Mouse (Mus musculus) right cerebral cortex, postnatal 10 days (tissue): Measurements from ENCODE around the gene Zfp120.
"Not testable (repeated sequence)": the region's sequence is repeated elsewhere in the genome, so short reads cannot be mapped to it uniquely, and the experiment has no call there.

Experiments
- DNase-seq, 2 experiments: peaks; one replicate each; pipeline ENCODE4 v3.0.0; 2021; ENCODE audit warnings: low spot score in 2 of 2

Zfp120 gene

DNA sequence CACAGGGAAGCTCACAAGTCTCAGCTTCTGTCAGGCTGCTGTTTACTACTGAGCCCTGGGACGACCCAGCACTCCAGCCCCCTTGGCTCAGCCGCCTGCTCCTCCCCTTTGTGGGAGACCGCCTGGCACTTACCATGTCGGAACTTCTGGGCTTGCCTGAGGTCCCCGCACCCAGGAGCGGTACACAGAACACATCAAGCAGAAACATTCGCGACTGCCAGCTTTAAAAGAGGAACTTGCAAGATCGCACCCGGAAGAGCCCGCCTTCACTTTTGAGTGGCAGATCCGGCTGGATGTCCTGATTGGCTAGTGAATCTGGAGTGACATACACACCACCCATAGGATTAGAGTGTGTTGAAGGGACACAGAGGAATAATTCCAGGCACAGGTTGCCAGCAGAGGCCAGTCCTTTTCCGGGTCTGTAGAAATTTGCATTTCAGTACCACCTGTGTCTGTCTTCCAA lies at the start of gene Zfp120:
TSS of gene Zfp120 (minus strand) at position 274 of the 463 bp plus-strand sequence.
- DNase-seq = peak; percentile 93 to 96

GRCm38 (mm10) chr2:150181570-150181999 lies 45.1 kb upstream of the Zfp120 start, which contains the start of gene Gm14139:
Gene Gm14139 (plus strand): TSS chr2:150181755.
- DNase-seq = not testable (repeated sequence)

DNA sequence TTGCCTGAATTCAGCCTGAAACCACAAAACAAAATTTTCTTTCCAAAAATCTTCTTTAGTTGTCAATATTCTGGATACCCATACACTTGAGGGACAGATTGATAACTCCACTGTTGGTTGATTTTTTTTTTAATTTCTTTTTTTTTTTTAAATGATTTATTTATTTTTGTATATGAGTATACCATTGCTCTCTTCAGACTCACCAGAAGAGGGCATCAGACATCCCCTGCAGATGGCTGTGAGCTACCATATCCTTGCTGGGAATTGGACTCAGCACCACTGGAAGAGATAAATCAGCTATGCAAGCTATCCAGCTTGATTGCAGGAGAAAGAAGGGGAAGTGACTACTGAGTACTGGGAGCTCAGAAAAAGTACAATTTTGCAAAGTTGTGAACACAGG lies 44.5 kb upstream of the Zfp120 start:
- DNase-seq = not testable (repeated sequence)

GRCm38 (mm10) chr2:150179579-150179978 lies 43.1 kb upstream of the Zfp120 start, which contains the start of gene Gm10770:
Gene Gm10770 (minus strand): TSS chr2:150179679.
- DNase-seq = not testable (repeated sequence)

DNA sequence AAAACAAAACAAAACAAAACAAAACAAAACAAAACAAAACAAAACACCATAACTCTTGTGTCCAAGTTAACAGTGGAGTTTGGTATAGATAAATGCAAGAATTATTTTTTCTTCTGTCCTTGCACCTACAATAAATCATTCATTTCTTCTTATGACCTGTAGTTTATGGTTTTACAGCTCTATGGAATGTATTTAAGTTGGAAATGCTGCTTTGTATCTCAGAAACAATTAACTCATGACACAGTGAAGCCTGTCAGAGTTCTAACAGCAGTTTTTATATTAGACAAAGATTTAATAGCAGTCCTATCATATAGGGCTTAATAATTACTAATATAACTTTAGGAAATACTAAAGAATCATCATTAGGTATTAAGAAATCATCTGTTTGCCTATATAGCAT lies 37.3 kb upstream of the Zfp120 start:
- no peak for DNase-seq

DNA sequence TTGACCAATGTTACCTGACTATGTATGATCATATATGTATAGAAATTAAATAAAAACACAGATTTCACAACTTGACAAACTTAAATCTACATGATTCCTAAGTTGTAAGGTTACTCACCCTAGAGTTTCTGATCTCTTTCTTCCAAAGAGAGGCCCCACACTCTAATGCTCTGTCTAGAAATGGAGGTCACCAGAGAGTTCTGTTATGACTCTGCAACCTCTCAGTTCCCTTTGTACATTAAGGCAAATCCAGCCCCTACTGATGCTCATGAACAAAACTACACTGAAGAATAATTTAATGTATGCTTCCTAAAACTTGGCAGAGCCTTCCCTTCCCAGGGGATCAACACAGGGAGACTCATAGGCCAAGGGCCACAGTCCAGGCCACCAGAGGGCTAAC lies 30.2 kb upstream of the Zfp120 start:
- DNase-seq = no peak

GRCm38 (mm10) chr2:150132773-150133172 lies 3.7 kb downstream of the Zfp120 start:
- DNase-seq = no peak

GRCm38 (mm10) chr2:150132002-150132401 lies 4.5 kb downstream of the Zfp120 start:
- DNase-seq = not testable (repeated sequence)

GRCm38 (mm10) chr2:150111247-150111912 lies 25.1 kb downstream of the Zfp120 start:
- DNase-seq = no peak

- DNase-seq = peak; percentile 42 to 55
These were observed 36.9 kb downstream of the Zfp120 start for GRCm38 (mm10) chr2:150099618-150100017.
